Mouse (Mus musculus): ENCODE results near the gene Pgm2. TPM values are rescaled to one million over a fixed set of nuclear protein-coding genes. Genes with fewer than 3 reads are reported as not detected.

Gene Pgm2
- polyA plus RNA-seq, 1 experiment, result 40.9 TPM

DNA sequence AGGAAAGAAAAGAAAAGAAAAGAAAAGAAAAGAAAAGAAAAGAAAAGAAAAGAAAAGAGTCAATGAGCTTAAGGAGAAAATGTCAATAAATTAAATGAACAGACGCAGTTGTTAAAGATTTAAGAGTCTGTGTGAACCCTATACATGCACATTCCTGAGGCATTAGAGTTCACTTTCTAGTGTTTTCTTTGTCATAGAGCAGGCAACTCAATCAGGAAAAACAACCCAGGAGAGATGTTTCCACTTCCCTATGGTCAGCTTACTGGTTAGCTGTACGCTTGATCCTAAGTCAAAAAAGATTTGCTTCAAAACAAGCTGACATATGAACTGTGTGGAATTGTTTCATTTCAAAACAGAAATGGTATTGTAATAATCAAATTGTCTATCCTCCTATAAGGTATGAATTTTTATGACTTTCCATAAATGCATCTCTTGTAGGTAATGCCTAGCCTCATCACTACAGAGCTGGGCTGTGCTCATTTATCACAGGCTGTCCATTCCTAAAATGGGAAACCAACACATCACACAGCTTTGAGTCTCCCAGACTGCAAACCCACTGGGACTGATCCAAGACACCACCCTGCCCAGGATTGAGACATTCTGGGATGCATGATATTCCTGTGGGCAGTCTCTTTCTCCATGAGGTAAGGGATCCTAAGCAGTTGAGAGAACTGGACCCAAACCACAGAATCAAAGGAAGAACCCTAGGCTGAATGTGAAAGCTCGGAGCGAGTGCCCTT is 29.7 kb upstream of the Pgm2 start:
- no peaks in the 10 kb centered on the region for H3K27me3 ChIP-seq (ENCODE audit: control insufficient read depth, insufficient read depth, low read length, poor library complexity, severe bottlenecking)
- TF ChIP-seq CTCF (IDR thresholded peaks at IDR 0.05; ENCODE audit: low read depth, low read length) (no peak), POLR2A (IDR thresholded peaks at IDR 0.05; ENCODE audit: insufficient read depth, low read length) (no peak), EP300 (IDR thresholded peaks at IDR 0.05; ENCODE audit: insufficient read depth, low read depth, low read length) (no peak)
- 0 out of 2 replicates have a peak, but pooled peaks cover 4% of the 10 kb centered on the region for H3K9me3 ChIP-seq (replicated peaks; ENCODE audit: control insufficient read depth, insufficient read depth, low read length, poor library complexity, severe bottlenecking)
- H3K9ac ChIP-seq (ENCODE audit: low read depth, poor library complexity, severe bottlenecking), result no peak overlapping the region
- H3K4me1 ChIP-seq (ENCODE audit: control insufficient read depth, insufficient read depth, low read length), result no peaks in the 10 kb centered on the region
- no peak overlapping the region for H3K4me3 ChIP-seq (ENCODE audit: low read depth, low read length)
- H3K27ac ChIP-seq (ENCODE audit: insufficient read depth, low read length), result no peak overlapping the region
- H3K36me3 ChIP-seq (ENCODE audit: control insufficient read depth, insufficient read depth, low read length, poor library complexity, severe bottlenecking), result no peaks in the 10 kb centered on the region

GRCm38 (mm10) chr5:64063622-64064355 is 29.0 kb upstream of the Pgm2 start:
- no peak overlapping the region for H3K27ac ChIP-seq (ENCODE audit: insufficient read depth, low read length)

DNA sequence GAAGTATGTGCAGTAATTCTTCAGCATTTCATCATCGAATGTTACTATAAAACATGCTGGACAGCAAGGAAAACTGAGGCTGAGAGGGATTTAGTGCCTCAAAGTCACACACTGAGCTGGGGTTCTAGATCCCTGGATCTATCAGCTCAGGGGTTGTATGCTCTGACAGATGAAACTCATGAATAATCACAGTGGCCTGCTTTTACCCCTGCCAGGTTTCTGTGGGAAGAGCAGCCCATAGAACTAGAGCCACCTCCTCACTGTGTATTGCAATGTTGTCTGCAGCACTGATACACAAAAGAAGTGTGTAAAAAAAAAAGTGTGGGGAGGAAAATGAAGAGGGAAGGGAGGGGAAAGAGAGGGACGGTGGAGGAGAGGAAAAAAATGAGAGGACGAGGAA is 28.3 kb upstream of the Pgm2 start:
- H3K4me1 ChIP-seq (ENCODE audit: control insufficient read depth, insufficient read depth, low read length), result no peaks in the 10 kb centered on the region
- TF ChIP-seq POLR2A (IDR thresholded peaks at IDR 0.05; ENCODE audit: insufficient read depth, low read length) (no peak), EP300 (IDR thresholded peaks at IDR 0.05; ENCODE audit: insufficient read depth, low read depth, low read length) (no peak), CTCF (IDR thresholded peaks at IDR 0.05; ENCODE audit: low read depth, low read length) (no peak)
- no peaks in the 10 kb centered on the region for H3K36me3 ChIP-seq (ENCODE audit: control insufficient read depth, insufficient read depth, low read length, poor library complexity, severe bottlenecking)

More at GRCm38 (mm10) chr5:64063622-64064355, 29.0 kb upstream of the Pgm2 start:
- H3K4me1 ChIP-seq (ENCODE audit: control insufficient read depth, insufficient read depth, low read length), result no peaks in the 10 kb centered on the region
- H3K9ac ChIP-seq (ENCODE audit: low read depth, poor library complexity, severe bottlenecking), result no peak overlapping the region
- no peaks in the 10 kb centered on the region for H3K36me3 ChIP-seq (ENCODE audit: control insufficient read depth, insufficient read depth, low read length, poor library complexity, severe bottlenecking)
- H3K4me3 ChIP-seq (ENCODE audit: low read depth, low read length), result no peak overlapping the region
- 0 out of 2 replicates have a peak, but pooled peaks cover 4% of the 10 kb centered on the region for H3K9me3 ChIP-seq (replicated peaks; ENCODE audit: control insufficient read depth, insufficient read depth, low read length, poor library complexity, severe bottlenecking)
- TF ChIP-seq POLR2A (IDR thresholded peaks at IDR 0.05; ENCODE audit: insufficient read depth, low read length), result no peak
- TF ChIP-seq CTCF (IDR thresholded peaks at IDR 0.05; ENCODE audit: low read depth, low read length), result no peak
- no peak for TF ChIP-seq EP300 (IDR thresholded peaks at IDR 0.05; ENCODE audit: insufficient read depth, low read depth, low read length)
- no peaks in the 10 kb centered on the region for H3K27me3 ChIP-seq (ENCODE audit: control insufficient read depth, insufficient read depth, low read length, poor library complexity, severe bottlenecking)

DNA sequence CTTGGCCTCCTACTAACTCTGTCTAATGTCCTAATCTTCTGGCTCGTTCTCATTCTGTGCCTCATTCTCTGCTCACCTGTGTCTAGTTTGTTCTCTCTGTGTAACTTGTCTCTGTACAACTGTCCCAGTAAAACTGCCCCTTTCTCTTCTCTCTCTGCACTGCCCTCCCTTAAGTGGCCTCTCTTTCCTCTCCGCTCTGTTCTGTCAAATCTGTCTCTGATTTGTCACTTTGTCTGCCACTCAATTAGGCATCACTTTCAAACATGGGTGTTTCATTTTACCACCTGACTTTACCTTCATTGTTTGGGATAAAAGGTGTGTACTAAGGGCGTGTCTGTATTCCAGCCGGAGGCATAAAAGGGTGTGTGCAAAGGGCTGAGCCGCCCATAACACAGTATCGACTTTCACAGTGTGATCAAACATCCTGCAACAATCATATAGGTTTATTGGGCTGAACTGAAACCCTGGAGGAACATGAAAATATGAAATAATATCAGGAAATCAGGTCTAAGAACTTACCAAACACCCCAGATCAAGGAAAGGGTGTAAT is 27.2 kb upstream of the Pgm2 start:
- H3K4me1 ChIP-seq (ENCODE audit: control insufficient read depth, insufficient read depth, low read length), result no peaks in the 10 kb centered on the region
- H3K4me3 ChIP-seq (ENCODE audit: low read depth, low read length), result no peak overlapping the region
- H3K27me3 ChIP-seq (ENCODE audit: control insufficient read depth, insufficient read depth, low read length, poor library complexity, severe bottlenecking), result no peaks in the 10 kb centered on the region
- 0 out of 2 replicates have a peak, but pooled peaks cover 4% of the 10 kb centered on the region for H3K9me3 ChIP-seq (replicated peaks; ENCODE audit: control insufficient read depth, insufficient read depth, low read length, poor library complexity, severe bottlenecking)
- no peaks in the 10 kb centered on the region for H3K36me3 ChIP-seq (ENCODE audit: control insufficient read depth, insufficient read depth, low read length, poor library complexity, severe bottlenecking)
- no peak for TF ChIP-seq EP300 (IDR thresholded peaks at IDR 0.05; ENCODE audit: insufficient read depth, low read depth, low read length)
- TF ChIP-seq POLR2A (IDR thresholded peaks at IDR 0.05; ENCODE audit: insufficient read depth, low read length), result no peak
- no peak for TF ChIP-seq CTCF (IDR thresholded peaks at IDR 0.05; ENCODE audit: low read depth, low read length)
- H3K9ac ChIP-seq (ENCODE audit: low read depth, poor library complexity, severe bottlenecking), result no peak overlapping the region
- no peak overlapping the region for H3K27ac ChIP-seq (ENCODE audit: insufficient read depth, low read length)

More for the DNA sequence above, 28.3 kb upstream of the Pgm2 start:
- H3K27ac ChIP-seq (ENCODE audit: insufficient read depth, low read length), result no peak overlapping the region
- H3K9me3 ChIP-seq (replicated peaks; ENCODE audit: control insufficient read depth, insufficient read depth, low read length, poor library complexity, severe bottlenecking), result 0 out of 2 replicates have a peak, but pooled peaks cover 4% of the 10 kb centered on the region
- no peaks in the 10 kb centered on the region for H3K27me3 ChIP-seq (ENCODE audit: control insufficient read depth, insufficient read depth, low read length, poor library complexity, severe bottlenecking)
- no peak overlapping the region for H3K4me3 ChIP-seq (ENCODE audit: low read depth, low read length)
- H3K9ac ChIP-seq (ENCODE audit: low read depth, poor library complexity, severe bottlenecking), result no peak overlapping the region

- no peaks in the 10 kb centered on the region for H3K27me3 ChIP-seq (ENCODE audit: control insufficient read depth, insufficient read depth, low read length, poor library complexity, severe bottlenecking)
- no peak overlapping the region for H3K27ac ChIP-seq (ENCODE audit: insufficient read depth, low read length)
- TF ChIP-seq CTCF (IDR thresholded peaks at IDR 0.05; ENCODE audit: low read depth, low read length) (no peak), EP300 (IDR thresholded peaks at IDR 0.05; ENCODE audit: insufficient read depth, low read depth, low read length) (no peak), POLR2A (IDR thresholded peaks at IDR 0.05; ENCODE audit: insufficient read depth, low read length) (no peak)
- H3K9ac ChIP-seq (ENCODE audit: low read depth, poor library complexity, severe bottlenecking), result no peak overlapping the region
- no peaks in the 10 kb centered on the region for H3K36me3 ChIP-seq (ENCODE audit: control insufficient read depth, insufficient read depth, low read length, poor library complexity, severe bottlenecking)
- H3K9me3 ChIP-seq (replicated peaks; ENCODE audit: control insufficient read depth, insufficient read depth, low read length, poor library complexity, severe bottlenecking), result 0 out of 2 replicates have a peak, but pooled peaks cover 4% of the 10 kb centered on the region
- H3K4me1 ChIP-seq (ENCODE audit: control insufficient read depth, insufficient read depth, low read length), result no peaks in the 10 kb centered on the region
- H3K4me3 ChIP-seq (ENCODE audit: low read depth, low read length), result no peak overlapping the region
These were observed 26.6 kb upstream of the Pgm2 start for GRCm38 (mm10) chr5:64066159-64066558.
